Mouse (Mus musculus) MEL (cell line): Measurements from ENCODE around the gene Tesc. TPM values are rescaled to one million over a fixed set of nuclear protein-coding genes. Genes with fewer than 3 reads are reported as not detected.

ENCODE experiments used
- DNase-seq: peaks from one replicate; pipeline ENCODE4 v3.0.0; 2011; ENCODE audit warnings: low read depth, low spot score
- H3K27ac ChIP-seq: 2 replicates; pipeline ENCODE4 v1.5.1; 2012; ENCODE audit warnings: low read depth, mild to moderate bottlenecking, control low read depth, low read length, moderate library complexity; ENCODE audit not compliant: control insufficient read depth
- H3K27me3 ChIP-seq, 2 experiments: fragments of 150-350 bp in 1 of 2; sonication (generic) in 1 of 2; 2 replicates each; pipeline ENCODE4 v1.6.1; 2012; ENCODE audit warnings: low read length in 2 of 2, mild to moderate bottlenecking in 2 of 2, improper control_type of control experiment in 1 of 2, moderate library complexity in 1 of 2; ENCODE audit not compliant: insufficient read depth in 2 of 2, control insufficient read depth in 1 of 2
- H3K36me3 ChIP-seq, 2 experiments: 2 replicates each; pipeline ENCODE4 v1.6.1; 2012 to 2014; ENCODE audit warnings: low read length in 2 of 2, improper control_type of control experiment in 1 of 2, inconsistent platforms in 1 of 2, mild to moderate bottlenecking in 1 of 2; ENCODE audit not compliant: insufficient read depth in 2 of 2, control insufficient read depth in 1 of 2
- H3K4me1 ChIP-seq, 2 experiments: fragments of 150-350 bp in 1 of 2; sonication (generic) in 1 of 2; 2 replicates each; pipeline ENCODE4 v1.6.1; 2012; ENCODE audit warnings: low read length in 2 of 2, improper control_type of control experiment in 1 of 2, mild to moderate bottlenecking in 1 of 2; ENCODE audit not compliant: insufficient read depth in 2 of 2, control insufficient read depth in 1 of 2
- H3K4me3 ChIP-seq, 2 experiments: fragments of 150-350 bp in 1 of 2; sonication (generic) in 1 of 2; 2 replicates each; pipeline ENCODE4 v1.5.1; 2012; ENCODE audit warnings: low read depth in 2 of 2, low read length in 2 of 2, mild to moderate bottlenecking in 2 of 2, moderate library complexity in 2 of 2, control low read depth in 1 of 2, improper control_type of control experiment in 1 of 2; ENCODE audit not compliant: control insufficient read depth in 1 of 2, insufficient read depth in 1 of 2
- H3K79me2 ChIP-seq: 2 replicates; pipeline ENCODE4 v1.6.1; 2012; ENCODE audit warnings: mild to moderate bottlenecking, low read length, moderate library complexity; ENCODE audit not compliant: control insufficient read depth, poor library complexity, insufficient read depth
- H3K9ac ChIP-seq: 2 replicates; pipeline ENCODE4 v1.6.1; 2012; ENCODE audit warnings: low read depth, mild to moderate bottlenecking, control low read depth, low read length, moderate library complexity; ENCODE audit not compliant: control insufficient read depth, poor library complexity, severe bottlenecking
- H3K9me3 ChIP-seq: fragments of 150-350 bp; sonication (generic); replicated peaks from 2 replicates; pipeline ENCODE4 v1.6.1; 2012; ENCODE audit warnings: mild to moderate bottlenecking, low read length, improper control_type of control experiment, moderate library complexity; ENCODE audit not compliant: insufficient read depth
- BHLHE40 ChIP-seq: IDR thresholded peaks from 2 replicates; pipeline ENCODE4 v1.6.1; 2012; ENCODE audit warnings: low read depth, mild to moderate bottlenecking, inconsistent platforms, low read length, improper control_type of control experiment, borderline replicate concordance
- CTCF ChIP-seq, 3 experiments: IDR thresholded peaks in 2 of 3; conservative IDR thresholded peaks in 1 of 3; 2 replicates each; pipeline ENCODE4 v1.5.1; 2011 to 2012; ENCODE audit warnings: low read length in 3 of 3, low read depth in 2 of 3, mild to moderate bottlenecking in 2 of 3, improper control_type of control experiment in 1 of 3, inconsistent platforms in 1 of 3, mixed read lengths in 1 of 3, moderate library complexity in 1 of 3; ENCODE audit not compliant: control insufficient read depth in 1 of 3, insufficient read depth in 1 of 3, poor library complexity in 1 of 3, severe bottlenecking in 1 of 3
- EP300 ChIP-seq, 2 experiments: IDR thresholded peaks; 2 replicates each; pipeline ENCODE4 v1.6.1; 2011; ENCODE audit warnings: improper control_type of control experiment in 2 of 2, low read length in 2 of 2, low read depth in 1 of 2, mild to moderate bottlenecking in 1 of 2
- HCFC1 ChIP-seq: IDR thresholded peaks from 2 replicates; pipeline ENCODE4 v1.6.1; 2012; ENCODE audit warnings: low read depth, mild to moderate bottlenecking, inconsistent platforms, low read length, improper control_type of control experiment, moderate library complexity
- JUND ChIP-seq: IDR thresholded peaks from 2 replicates; pipeline ENCODE4 v1.6.1; 2011; ENCODE audit warnings: low read depth, mild to moderate bottlenecking, improper control_type of control experiment, low read length
- KAT2A ChIP-seq: conservative IDR thresholded peaks from 2 replicates; pipeline ENCODE4 v1.6.1; 2012; ENCODE audit warnings: low read depth, low read length, improper control_type of control experiment, inconsistent platforms
- MAX ChIP-seq: IDR thresholded peaks from 2 replicates; pipeline ENCODE4 v1.6.1; 2011; ENCODE audit warnings: low read length, improper control_type of control experiment
- MEF2A ChIP-seq: IDR thresholded peaks from 2 replicates; pipeline ENCODE4 v1.6.1; 2014; ENCODE audit warnings: low read depth, mild to moderate bottlenecking, inconsistent platforms, low read length, improper control_type of control experiment; ENCODE audit not compliant: poor library complexity, insufficient replicate concordance, severe bottlenecking; ENCODE audit errors: extremely low read depth
- MXI1 ChIP-seq: IDR thresholded peaks from 2 replicates; pipeline ENCODE4 v1.6.1; 2011; ENCODE audit warnings: mild to moderate bottlenecking, low read depth, low read length, improper control_type of control experiment
- MYC ChIP-seq: IDR thresholded peaks from 2 replicates; pipeline ENCODE4 v1.6.1; 2011; ENCODE audit warnings: low read depth, mild to moderate bottlenecking, low read length, improper control_type of control experiment, moderate library complexity
- POLR2A ChIP-seq, 2 experiments: IDR thresholded peaks; 2 replicates each; pipeline ENCODE4 v1.6.1; 2011 to 2012; ENCODE audit warnings: low read length in 2 of 2, mild to moderate bottlenecking in 2 of 2, control low read depth in 1 of 2, improper control_type of control experiment in 1 of 2, low read depth in 1 of 2, moderate library complexity in 1 of 2; ENCODE audit not compliant: control insufficient read depth in 1 of 2, insufficient read depth in 1 of 2, poor library complexity in 1 of 2
- RCOR1 ChIP-seq: IDR thresholded peaks from 2 replicates; pipeline ENCODE4 v1.6.1; 2012; ENCODE audit warnings: low read depth, mild to moderate bottlenecking, inconsistent platforms, low read length, improper control_type of control experiment
- SIN3A ChIP-seq: IDR thresholded peaks from 2 replicates; pipeline ENCODE4 v1.6.1; 2012; ENCODE audit warnings: low read length, improper control_type of control experiment, inconsistent platforms
- SMC3 ChIP-seq: IDR thresholded peaks from 2 replicates; pipeline ENCODE4 v1.6.1; 2011; ENCODE audit warnings: low read depth, low read length, improper control_type of control experiment
- USF1 ChIP-seq: IDR thresholded peaks from 2 replicates; pipeline ENCODE4 v1.6.1; 2014; ENCODE audit warnings: low read depth, mild to moderate bottlenecking, inconsistent platforms, low read length, improper control_type of control experiment, moderate library complexity
- USF2 ChIP-seq, 2 experiments: IDR thresholded peaks; 2 replicates each; pipeline ENCODE4 v1.6.1; 2011 to 2012; ENCODE audit warnings: improper control_type of control experiment in 2 of 2, low read length in 2 of 2, borderline replicate concordance in 1 of 2, inconsistent platforms in 1 of 2, low read depth in 1 of 2, mild to moderate bottlenecking in 1 of 2; ENCODE audit not compliant: insufficient read depth in 1 of 2
- ZC3H11A ChIP-seq: IDR thresholded peaks from 2 replicates; pipeline ENCODE4 v1.6.1; 2012; ENCODE audit warnings: low read depth, mild to moderate bottlenecking, inconsistent platforms, low read length, improper control_type of control experiment
- ZMIZ1 ChIP-seq: IDR thresholded peaks from 2 replicates; pipeline ENCODE4 v1.6.1; 2012; ENCODE audit warnings: low read depth, mild to moderate bottlenecking, inconsistent platforms, low read length, improper control_type of control experiment, moderate library complexity
- ZNF384 ChIP-seq: IDR thresholded peaks from 2 replicates; pipeline ENCODE4 v1.6.1; 2012; ENCODE audit warnings: low read depth, mild to moderate bottlenecking, inconsistent platforms, low read length, improper control_type of control experiment
- polyA plus RNA-seq, 2 experiments: library from polyadenylated mRNA; stranded (reverse) in 1 of 2; unstranded in 1 of 2; fragments of >175 nt in 1 of 2; fragments of >200 nt in 1 of 2; gene quantifications; 2 replicates each; pipeline versions ENCODE4 v1.2.1 to v1.2.4; 2012; ENCODE audit warnings: low replicate concordance in 2 of 2, low read depth in 1 of 2; ENCODE audit not compliant: insufficient read length in 2 of 2, insufficient read depth in 1 of 2, missing spikeins in 1 of 2
- total RNA-seq: library from RNA; depleted of rRNA; stranded (reverse); fragments of 300-350 nt; gene quantifications from 2 replicates; pipeline ENCODE4 v1.2.3, GENCODE M21; 2012

Tesc gene
- total and polyA plus RNA-seq, 3 experiments: 0.07 TPM; not detected in 2

DNA sequence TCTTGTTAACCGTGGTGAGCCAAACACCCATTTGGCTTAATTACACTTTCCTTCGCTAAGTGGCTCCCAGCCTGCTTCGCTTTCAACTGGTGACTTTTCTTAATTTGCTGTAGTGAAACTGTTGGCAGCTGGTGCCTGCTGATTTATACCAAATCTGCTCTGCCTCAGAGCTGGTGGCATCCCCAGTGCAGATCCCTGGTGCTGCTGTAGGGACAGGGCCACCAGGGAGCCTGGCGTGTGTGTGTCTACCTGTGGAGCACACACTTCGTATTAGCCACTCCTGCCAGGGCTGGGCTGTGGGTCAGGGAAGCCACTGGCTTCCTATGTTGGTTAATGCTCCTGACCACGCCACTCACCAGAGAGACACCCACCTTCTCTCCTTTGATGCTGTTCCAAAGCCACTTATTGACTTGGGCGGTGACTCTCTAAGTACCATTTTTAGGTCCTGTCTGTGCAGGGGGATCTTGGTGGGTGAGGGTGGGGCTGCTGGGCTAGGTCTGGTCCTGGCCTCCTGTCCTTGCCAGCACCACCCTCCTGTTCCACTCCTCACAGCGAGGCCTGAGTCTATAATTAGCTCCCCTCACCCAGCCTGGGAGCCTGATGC lies 30.1 kb downstream of the Tesc start:
- H3K4me3 ChIP-seq: no peak overlapping the region
- TF ChIP-seq EP300 (IDR thresholded peaks at IDR 0.05; ENCODE audit: low read depth in 1 of 2, low read length in 2 of 2) (no peak), SIN3A (no peak), MYC (no peak), KAT2A (no peak), ZNF384 (no peak)
- DNase-seq: no peak

DNA sequence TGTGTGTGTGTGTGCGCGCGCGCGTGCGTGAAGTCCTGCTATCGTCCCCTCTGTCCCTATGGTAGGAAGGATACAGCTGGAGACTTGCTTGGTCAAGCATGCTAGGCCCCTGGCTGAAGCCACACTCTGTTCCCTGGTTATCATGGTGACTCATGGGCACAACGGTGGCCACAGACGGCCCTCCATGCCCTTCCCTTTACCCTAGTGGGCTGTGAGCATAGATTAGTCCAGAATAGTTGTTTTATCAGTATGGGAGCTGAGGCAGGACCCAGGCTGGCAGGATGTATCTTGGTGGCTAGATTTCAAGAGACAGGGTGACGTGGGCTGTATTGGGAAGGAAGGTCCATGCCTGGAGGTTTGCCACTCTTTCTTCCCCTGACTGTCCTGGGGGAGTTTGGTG lies 31.3 kb downstream of the Tesc start:
- Histone ChIP-seq H3K4me1 (no peaks in the 10 kb centered on the region), H3K9me3 (no peaks in the 10 kb centered on the region), H3K79me2 (no peaks in the 10 kb centered on the region), H3K36me3 (no peaks in the 10 kb centered on the region), H3K9ac (no peak overlapping the region), H3K27me3 (no peaks in the 10 kb centered on the region), H3K27ac (no peak overlapping the region), H3K4me3 (no peak overlapping the region)
- no peak for DNase-seq
- TF ChIP-seq ZMIZ1 (no peak), ZNF384 (no peak), POLR2A (IDR thresholded peaks at IDR 0.05; ENCODE audit: control insufficient read depth in 1 of 2, insufficient read depth in 1 of 2, low read depth in 1 of 2, low read length in 2 of 2, poor library complexity in 1 of 2) (no peak), BHLHE40 (no peak)

More for the DNA sequence above, 30.1 kb downstream of the Tesc start:
- Histone ChIP-seq H3K27me3 (no peaks in the 10 kb centered on the region), H3K9me3 (no peaks in the 10 kb centered on the region), H3K36me3 (no peaks in the 10 kb centered on the region), H3K79me2 (no peaks in the 10 kb centered on the region), H3K4me1 (no peaks in the 10 kb centered on the region), H3K9ac (no peak overlapping the region), H3K27ac (no peak overlapping the region)

DNA sequence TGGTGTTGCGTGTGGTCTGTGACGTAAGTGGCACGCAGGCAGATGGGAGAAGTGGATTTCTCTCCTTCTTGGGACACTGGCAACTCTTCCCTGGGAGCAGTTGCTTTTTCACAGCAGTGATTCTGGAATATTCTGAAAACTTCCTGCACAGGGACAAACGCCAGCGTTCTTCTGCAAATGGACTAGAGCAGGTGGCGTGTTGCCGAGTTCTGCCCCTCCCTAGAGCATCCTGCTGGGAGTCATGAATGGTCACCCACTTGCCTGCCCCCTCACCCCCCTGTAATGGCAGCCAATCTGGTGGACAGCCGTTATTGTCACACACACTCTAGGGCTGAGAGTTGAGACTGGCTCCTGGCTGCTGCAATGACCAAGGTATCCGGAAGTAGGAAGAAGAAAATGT lies 32.1 kb downstream of the Tesc start:
- DNase-seq: no peak
- H3K9ac ChIP-seq: no peak overlapping the region
- no peaks in the 10 kb centered on the region for H3K36me3 ChIP-seq
- no peaks in the 10 kb centered on the region for H3K27me3 ChIP-seq
- H3K79me2 ChIP-seq: no peaks in the 10 kb centered on the region
- no peak overlapping the region for H3K4me3 ChIP-seq
- H3K27ac ChIP-seq: no peak overlapping the region
- no peak for TF ChIP-seq USF2 (IDR thresholded peaks at IDR 0.05; ENCODE audit: borderline replicate concordance in 1 of 2, insufficient read depth in 1 of 2, low read depth in 1 of 2, low read length in 2 of 2)
- TF ChIP-seq RCOR1: no peak
- TF ChIP-seq MEF2A: no peak
- TF ChIP-seq HCFC1: no peak
- no peak for TF ChIP-seq MAX
- TF ChIP-seq MXI1: no peak
- no peak for TF ChIP-seq ZC3H11A
- no peak for TF ChIP-seq SMC3
- no peak for TF ChIP-seq ZNF384
- TF ChIP-seq ZMIZ1: no peak
- TF ChIP-seq USF1: no peak
- TF ChIP-seq POLR2A (IDR thresholded peaks at IDR 0.05; ENCODE audit: control insufficient read depth in 1 of 2, insufficient read depth in 1 of 2, low read depth in 1 of 2, low read length in 2 of 2, poor library complexity in 1 of 2): no peak
- TF ChIP-seq BHLHE40: no peak
- no peak for TF ChIP-seq JUND
- TF ChIP-seq CTCF (IDR thresholded peaks at IDR 0.05 in 2 of 3, conservative IDR thresholded peaks at IDR 0.05 in 1 of 3; ENCODE audit: control insufficient read depth in 1 of 3, insufficient read depth in 1 of 3, low read depth in 2 of 3, low read length in 3 of 3, poor library complexity in 1 of 3, severe bottlenecking in 1 of 3): no peak
- H3K9me3 ChIP-seq: no peaks in the 10 kb centered on the region
- no peaks in the 10 kb centered on the region for H3K4me1 ChIP-seq
